Mouse (Mus musculus): ENCODE data around the gene Baz1a. TPM values are rescaled to one million over a fixed set of nuclear protein-coding genes. Genes with fewer than 3 reads are reported as not detected.

The Baz1a gene
- polyA plus RNA-seq, 1 experiment from 2014 or later, result 12.2 TPM

- 82% methylated on average over 7 of the region's 7 CpGs for WGBS
- no peak for ATAC-seq (ENCODE audit: insufficient number of reproducible peaks, insufficient read depth, low FRiP score, low read depth)
Observed at GRCm38 (mm10) chr12:55019421-55019877, 5.3 kb upstream of the Baz1a start.

GRCm38 (mm10) chr12:55017119-55017721 lies 3.1 kb upstream of the Baz1a start:
- Histone ChIP-seq H3K4me2 (ENCODE audit: low read length) (no peak overlapping the region), H3K4me1 (ENCODE audit: control insufficient read depth in 2 of 2, insufficient read depth in 2 of 2, low read length in 2 of 2) (no peaks in the 10 kb centered on the region), H3K9ac (ENCODE audit: low read length) (no peak overlapping the region), H3K9me3 (ENCODE audit: control insufficient read depth, low read length) (no peaks in the 10 kb centered on the region), H3K27ac (replicated peaks in 1 of 2; ENCODE audit: control insufficient read depth in 1 of 2, insufficient read depth in 1 of 2, low read depth in 2 of 2, low read length in 2 of 2) (no peak overlapping the region), H3K27me3 (ENCODE audit: control insufficient read depth, insufficient read depth, low read length) (no peaks in the 10 kb centered on the region), H3K4me3 (ENCODE audit: control insufficient read depth in 1 of 2, insufficient read depth in 1 of 2, low read depth in 1 of 2, low read length in 2 of 2) (no peak overlapping the region), H3K36me3 (ENCODE audit: control insufficient read depth, insufficient read depth, low read length) (no peaks in the 10 kb centered on the region)
- 73% methylated on average over 9 of the region's 9 CpGs for WGBS
- no peak for ATAC-seq (ENCODE audit: insufficient number of reproducible peaks, insufficient read depth, low FRiP score, low read depth)

More at GRCm38 (mm10) chr12:55019421-55019877, 5.3 kb upstream of the Baz1a start:
- Histone ChIP-seq H3K4me3 (ENCODE audit: control insufficient read depth in 1 of 2, insufficient read depth in 1 of 2, low read depth in 1 of 2, low read length in 2 of 2) (no peak overlapping the region), H3K27ac (replicated peaks in 1 of 2; ENCODE audit: control insufficient read depth in 1 of 2, insufficient read depth in 1 of 2, low read depth in 2 of 2, low read length in 2 of 2) (no peak overlapping the region), H3K36me3 (ENCODE audit: control insufficient read depth, insufficient read depth, low read length) (no peaks in the 10 kb centered on the region), H3K4me1 (ENCODE audit: control insufficient read depth in 2 of 2, insufficient read depth in 2 of 2, low read length in 2 of 2) (no peaks in the 10 kb centered on the region), H3K27me3 (ENCODE audit: control insufficient read depth, insufficient read depth, low read length) (no peaks in the 10 kb centered on the region), H3K9me3 (ENCODE audit: control insufficient read depth, low read length) (peaks cover 2% of the 10 kb centered on the region; the same call in 1 of the 2 replicates), H3K4me2 (ENCODE audit: low read length) (no peak overlapping the region), H3K9ac (ENCODE audit: low read length) (no peak overlapping the region)

- no peak overlapping the region for H3K27ac ChIP-seq (replicated peaks in 1 of 2; ENCODE audit: control insufficient read depth in 1 of 2, insufficient read depth in 1 of 2, low read depth in 2 of 2, low read length in 2 of 2)
- H3K4me3 ChIP-seq (ENCODE audit: control insufficient read depth in 1 of 2, insufficient read depth in 1 of 2, low read depth in 1 of 2, low read length in 2 of 2), result no peak overlapping the region
- no peak overlapping the region for H3K9ac ChIP-seq (ENCODE audit: low read length)
- H3K9me3 ChIP-seq (ENCODE audit: control insufficient read depth, low read length), result no peaks in the 10 kb centered on the region
- no peak overlapping the region for H3K4me2 ChIP-seq (ENCODE audit: low read length)
- H3K36me3 ChIP-seq (ENCODE audit: control insufficient read depth, insufficient read depth, low read length), result no peaks in the 10 kb centered on the region
- H3K27me3 ChIP-seq (ENCODE audit: control insufficient read depth, insufficient read depth, low read length), result no peaks in the 10 kb centered on the region
- WGBS, result 72% methylated on average over 8 of the region's 8 CpGs
- H3K4me1 ChIP-seq (ENCODE audit: control insufficient read depth in 2 of 2, insufficient read depth in 2 of 2, low read length in 2 of 2), result no peaks in the 10 kb centered on the region
- no peak for ATAC-seq (ENCODE audit: insufficient number of reproducible peaks, insufficient read depth, low FRiP score, low read depth)
Observed at GRCm38 (mm10) chr12:55016339-55017118, 2.4 kb upstream of the Baz1a start.

GRCm38 (mm10) chr12:55015428-55015827 lies 1.3 kb upstream of the Baz1a start:
- ATAC-seq (ENCODE audit: insufficient number of reproducible peaks, insufficient read depth, low FRiP score, low read depth), result no peak
- H3K4me2 ChIP-seq (ENCODE audit: low read length), result no peak overlapping the region
- H3K27ac ChIP-seq (replicated peaks in 1 of 2; ENCODE audit: control insufficient read depth in 1 of 2, insufficient read depth in 1 of 2, low read depth in 2 of 2, low read length in 2 of 2), result no peak overlapping the region
- H3K4me1 ChIP-seq (ENCODE audit: control insufficient read depth in 2 of 2, insufficient read depth in 2 of 2, low read length in 2 of 2), result no peaks in the 10 kb centered on the region
- no peaks in the 10 kb centered on the region for H3K27me3 ChIP-seq (ENCODE audit: control insufficient read depth, insufficient read depth, low read length)
- H3K9me3 ChIP-seq (ENCODE audit: control insufficient read depth, low read length), result no peaks in the 10 kb centered on the region
- H3K9ac ChIP-seq (ENCODE audit: low read length), result no peak overlapping the region
- no peaks in the 10 kb centered on the region for H3K36me3 ChIP-seq (ENCODE audit: control insufficient read depth, insufficient read depth, low read length)
- H3K4me3 ChIP-seq (ENCODE audit: control insufficient read depth in 1 of 2, insufficient read depth in 1 of 2, low read depth in 1 of 2, low read length in 2 of 2), result no peak overlapping the region
- WGBS, result 81% methylated on average over 5 of the region's 5 CpGs

GRCm38 (mm10) chr12:55013031-55013430 lies 1.1 kb downstream of the Baz1a start:
- ATAC-seq (ENCODE audit: insufficient number of reproducible peaks, insufficient read depth, low FRiP score, low read depth), result no peak
- H3K9ac ChIP-seq (ENCODE audit: low read length), result no peak overlapping the region
- WGBS, result 81% methylated on average over 1 of the region's 1 CpGs
- H3K27ac ChIP-seq (replicated peaks in 1 of 2; ENCODE audit: control insufficient read depth in 1 of 2, insufficient read depth in 1 of 2, low read depth in 2 of 2, low read length in 2 of 2), result no peak overlapping the region
- no peaks in the 10 kb centered on the region for H3K27me3 ChIP-seq (ENCODE audit: control insufficient read depth, insufficient read depth, low read length)
- H3K4me2 ChIP-seq (ENCODE audit: low read length), result no peak overlapping the region
- no peaks in the 10 kb centered on the region for H3K4me1 ChIP-seq (ENCODE audit: control insufficient read depth in 2 of 2, insufficient read depth in 2 of 2, low read length in 2 of 2)
- no peaks in the 10 kb centered on the region for H3K9me3 ChIP-seq (ENCODE audit: control insufficient read depth, low read length)
- no peaks in the 10 kb centered on the region for H3K36me3 ChIP-seq (ENCODE audit: control insufficient read depth, insufficient read depth, low read length)
- H3K4me3 ChIP-seq (ENCODE audit: control insufficient read depth in 1 of 2, insufficient read depth in 1 of 2, low read depth in 1 of 2, low read length in 2 of 2), result no peak overlapping the region

GRCm38 (mm10) chr12:55007361-55008008 lies 6.7 kb downstream of the Baz1a start:
- Histone ChIP-seq H3K4me1 (ENCODE audit: control insufficient read depth in 2 of 2, insufficient read depth in 2 of 2, low read length in 2 of 2) (no peaks in the 10 kb centered on the region), H3K4me2 (ENCODE audit: low read length) (no peak overlapping the region), H3K4me3 (ENCODE audit: control insufficient read depth in 1 of 2, insufficient read depth in 1 of 2, low read depth in 1 of 2, low read length in 2 of 2) (no peak overlapping the region), H3K27me3 (ENCODE audit: control insufficient read depth, insufficient read depth, low read length) (no peaks in the 10 kb centered on the region), H3K9ac (ENCODE audit: low read length) (no peak overlapping the region), H3K9me3 (ENCODE audit: control insufficient read depth, low read length) (0 out of 2 replicates have a peak, but pooled peaks cover 3% of the 10 kb centered on the region), H3K36me3 (ENCODE audit: control insufficient read depth, insufficient read depth, low read length) (no peaks in the 10 kb centered on the region), H3K27ac (replicated peaks in 1 of 2; ENCODE audit: control insufficient read depth in 1 of 2, insufficient read depth in 1 of 2, low read depth in 2 of 2, low read length in 2 of 2) (no peak overlapping the region)
- 86% methylated on average over 14 of the region's 14 CpGs for WGBS
- ATAC-seq (ENCODE audit: insufficient number of reproducible peaks, insufficient read depth, low FRiP score, low read depth), result no peak

- Histone ChIP-seq H3K4me2 (ENCODE audit: low read length) (no peak overlapping the region), H3K9ac (ENCODE audit: low read length) (no peak overlapping the region), H3K27ac (replicated peaks in 1 of 2; ENCODE audit: control insufficient read depth in 1 of 2, insufficient read depth in 1 of 2, low read depth in 2 of 2, low read length in 2 of 2) (no peak overlapping the region), H3K4me3 (ENCODE audit: control insufficient read depth in 1 of 2, insufficient read depth in 1 of 2, low read depth in 1 of 2, low read length in 2 of 2) (no peak overlapping the region), H3K27me3 (ENCODE audit: control insufficient read depth, insufficient read depth, low read length) (no peaks in the 10 kb centered on the region), H3K9me3 (ENCODE audit: control insufficient read depth, low read length) (0 out of 2 replicates have a peak, but pooled peaks cover 3% of the 10 kb centered on the region), H3K4me1 (ENCODE audit: control insufficient read depth in 2 of 2, insufficient read depth in 2 of 2, low read length in 2 of 2) (no peaks in the 10 kb centered on the region), H3K36me3 (ENCODE audit: control insufficient read depth, insufficient read depth, low read length) (no peaks in the 10 kb centered on the region)
- no peak for ATAC-seq (ENCODE audit: insufficient number of reproducible peaks, insufficient read depth, low FRiP score, low read depth)
- WGBS, result 93% methylated on average over 7 of the region's 7 CpGs
Observed at GRCm38 (mm10) chr12:55006071-55006470, 8.1 kb downstream of the Baz1a start.
